Mouse (Mus musculus) thymus, adult 18-20 months (tissue): Measurements from ENCODE around the gene Corin.

Source experiments
- DNase-seq, 2 experiments: peaks; one replicate each; pipeline ENCODE4 v3.0.0; 2022; ENCODE audit warnings: mixed read lengths in 2 of 2

Corin gene

DNA sequence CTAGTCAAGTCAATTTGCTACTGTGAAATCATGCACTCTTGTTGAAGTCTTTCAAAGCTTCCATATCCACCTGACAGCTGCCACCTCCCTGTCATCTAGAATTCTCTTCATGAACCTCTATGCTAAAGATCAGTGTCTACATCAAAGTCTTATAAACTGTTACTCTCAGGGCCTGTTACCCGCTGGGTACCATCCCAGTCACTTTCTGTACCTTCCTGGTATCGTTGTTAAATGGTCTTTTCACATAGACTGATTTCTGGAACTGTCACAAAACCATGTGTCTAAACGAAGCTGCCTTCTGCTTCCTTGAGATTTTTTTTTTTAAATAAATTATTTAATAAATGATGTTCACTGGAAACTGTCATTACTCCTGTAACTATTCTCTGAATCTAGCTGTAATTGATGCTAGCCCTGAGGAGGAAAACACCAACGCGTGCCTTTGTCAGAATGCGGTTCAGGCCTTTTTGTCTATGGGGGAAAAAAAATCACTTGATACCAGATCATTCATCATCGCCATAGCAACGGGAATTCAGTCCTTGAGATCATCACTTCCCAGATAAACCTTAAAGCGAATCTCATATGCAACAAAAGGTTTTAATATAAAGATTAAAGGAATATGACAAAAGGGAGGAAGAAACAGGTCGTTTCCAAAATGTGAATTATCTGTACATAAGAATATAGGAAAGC, 205.7 kb downstream of the Corin start:
- DNase-seq, result no peak

DNA sequence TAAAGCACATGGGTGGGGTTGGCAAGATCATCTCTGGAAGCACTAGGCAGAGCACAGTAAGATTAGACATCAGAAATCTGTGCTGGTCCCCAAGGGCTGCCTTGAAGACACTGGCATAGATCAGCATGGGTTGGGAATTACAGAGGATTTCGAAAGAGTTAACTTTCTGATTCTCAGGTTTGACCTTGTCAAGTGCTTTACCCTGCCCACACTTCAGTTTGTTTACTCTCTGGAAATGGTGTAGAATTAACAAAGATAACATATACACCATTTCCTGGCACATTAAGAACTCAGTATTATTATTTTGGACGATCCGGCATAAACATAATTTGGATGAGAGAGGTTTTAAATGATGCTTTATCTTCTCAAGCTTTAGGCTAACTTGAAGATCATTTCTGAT, 219.2 kb downstream of the Corin start:
- no peak for DNase-seq

DNA sequence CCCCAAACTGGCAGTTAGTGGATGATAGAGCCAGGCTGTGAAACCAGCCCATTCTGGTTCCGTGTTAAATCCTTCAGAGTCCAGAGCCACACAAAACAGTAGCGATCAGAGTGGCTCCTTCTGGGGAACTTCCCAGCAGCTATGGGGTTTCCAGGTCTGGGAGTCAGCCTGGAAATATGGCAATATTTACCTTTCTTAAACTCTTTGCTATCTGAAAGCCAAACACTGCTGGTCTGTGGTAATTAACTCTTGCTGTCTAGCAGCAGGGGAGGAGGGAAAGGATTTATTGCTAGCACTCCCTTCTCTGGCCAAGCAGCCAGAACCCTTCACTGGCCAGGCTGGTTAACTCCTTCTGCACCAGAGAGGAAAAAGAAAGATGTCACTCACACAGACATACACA, 221.4 kb downstream of the Corin start:
- DNase-seq, result no peak

DNA sequence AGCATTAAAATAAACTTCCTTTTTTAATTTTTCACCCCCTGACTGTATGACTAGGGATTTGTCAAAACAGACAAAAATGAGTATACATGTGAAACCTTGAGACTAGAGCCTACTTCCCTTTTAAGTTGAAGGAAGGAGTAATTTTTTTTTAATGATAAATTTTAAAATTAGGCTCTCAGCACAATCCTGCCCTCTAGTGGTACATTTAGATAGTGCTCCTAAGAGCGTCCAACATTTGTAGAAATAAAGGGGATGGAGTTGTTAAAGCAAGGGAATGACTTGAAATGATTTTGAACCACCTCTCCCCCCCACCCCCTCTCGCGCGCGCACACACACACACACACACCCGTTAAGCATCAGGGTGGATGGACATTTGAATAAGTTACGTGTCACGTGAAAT, 234.6 kb downstream of the Corin start:
- DNase-seq, result no peak

DNA sequence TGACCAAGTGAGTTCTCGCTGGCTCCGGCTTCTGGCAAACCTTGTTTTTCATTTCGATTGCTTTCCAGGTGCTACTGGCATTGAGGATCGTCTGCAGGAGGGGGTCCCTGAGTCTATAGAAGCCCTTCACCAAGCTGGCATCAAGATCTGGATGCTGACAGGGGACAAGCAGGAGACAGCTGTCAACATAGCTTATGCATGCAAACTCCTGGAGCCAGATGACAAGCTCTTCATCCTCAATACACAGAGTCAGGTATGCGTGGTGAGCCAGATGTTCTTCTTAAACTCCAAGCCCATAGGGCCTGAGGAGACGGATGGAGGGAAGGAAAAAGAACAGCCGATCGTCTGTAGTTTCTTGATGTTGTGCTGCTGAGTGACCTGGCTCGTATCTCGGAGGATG, 235.1 kb downstream of the Corin start:
- no peak for DNase-seq

DNA sequence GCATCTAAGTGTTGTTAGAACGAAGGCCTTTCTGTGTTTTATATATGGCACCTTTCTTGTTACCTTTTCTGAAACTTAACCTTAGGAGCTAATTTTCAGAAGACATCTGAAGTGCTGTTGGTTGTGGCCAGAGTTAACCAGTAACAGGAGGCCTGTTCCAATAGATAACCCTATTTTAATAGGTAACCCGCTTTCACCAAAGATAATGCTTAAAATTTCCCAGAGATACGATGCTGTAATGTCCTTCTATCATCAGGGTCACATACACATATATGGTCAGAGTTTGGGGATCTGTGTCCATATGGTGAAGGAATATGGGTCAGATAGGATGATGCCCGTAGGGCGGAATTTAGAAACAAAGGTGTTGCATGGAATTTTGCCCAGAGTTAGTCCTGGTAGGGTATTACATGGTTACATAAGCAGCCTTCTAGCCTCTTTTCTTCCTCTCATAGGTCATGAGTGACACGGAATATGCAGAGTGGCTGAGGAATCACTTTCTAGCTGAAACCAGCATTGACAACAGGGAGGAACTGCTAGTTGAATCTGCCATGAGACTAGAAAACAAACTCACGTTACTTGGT, 237.2 kb downstream of the Corin start:
- DNase-seq, result no peak

DNA sequence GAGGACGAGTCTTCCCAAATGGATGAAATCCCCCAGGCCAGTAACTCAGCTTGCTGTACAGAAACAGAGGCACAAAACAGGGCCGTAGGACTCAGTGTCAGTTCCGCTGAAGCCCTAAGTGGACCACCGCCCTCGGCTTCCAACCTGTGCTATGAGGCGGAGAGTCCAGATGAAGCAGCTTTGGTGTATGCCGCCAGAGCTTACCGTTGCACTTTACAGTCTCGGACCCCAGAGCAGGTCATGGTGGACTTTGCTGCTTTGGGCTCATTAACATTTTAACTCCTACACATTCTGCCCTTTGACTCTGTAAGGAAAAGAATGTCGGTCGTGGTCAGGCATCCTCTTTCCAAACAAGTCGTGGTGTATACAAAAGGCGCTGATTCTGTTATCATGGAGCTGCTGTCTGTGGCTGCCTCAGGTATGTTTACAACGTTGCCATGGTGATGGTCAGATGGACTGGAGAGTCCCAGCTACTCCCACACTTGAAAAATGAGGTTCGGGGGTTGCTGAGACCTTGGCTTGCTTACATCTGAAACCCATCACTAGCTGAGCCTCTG, 240.0 kb downstream of the Corin start:
- no peak for DNase-seq

DNA sequence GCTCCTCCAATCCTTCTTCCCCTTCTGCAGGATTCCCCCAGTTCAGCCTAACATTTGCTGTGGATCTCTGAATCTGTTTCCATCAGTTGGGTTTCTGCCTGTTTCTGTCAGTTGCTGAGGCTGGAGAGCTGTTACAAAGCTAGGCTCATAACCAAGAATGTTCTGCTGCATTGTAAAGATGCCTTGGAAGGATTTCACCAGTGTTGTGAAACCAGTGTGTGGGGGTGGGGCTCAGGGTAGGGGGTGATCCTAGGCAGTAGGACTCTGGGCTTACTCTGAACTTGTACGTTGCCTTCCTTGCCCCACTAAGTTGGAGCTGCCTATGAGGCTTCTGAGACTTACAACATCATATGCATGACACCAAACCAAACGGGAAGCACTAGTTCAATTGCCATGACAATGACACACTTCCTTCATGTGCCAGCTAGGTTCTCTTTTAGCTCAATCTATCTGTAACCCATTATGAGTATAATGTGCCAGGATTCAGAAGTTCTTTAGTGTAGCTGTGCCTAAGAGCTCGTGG, 242.4 kb downstream of the Corin start:
- no peak for DNase-seq

DNA sequence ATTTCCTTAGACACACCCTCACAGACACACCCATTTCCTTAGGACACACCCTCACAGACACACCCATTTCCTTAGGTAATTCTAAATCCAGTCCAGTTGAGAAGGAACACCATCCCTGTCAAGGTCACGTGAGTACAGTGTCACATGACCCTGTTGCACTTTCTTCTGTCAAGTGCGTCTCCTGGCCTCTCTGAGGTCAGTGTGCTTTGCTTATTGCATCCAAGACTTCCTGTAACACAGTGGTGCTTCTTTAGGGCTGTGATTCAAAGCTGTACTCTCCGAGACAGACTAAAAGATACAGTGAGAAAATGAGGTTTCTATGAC, 245.0 kb downstream of the Corin start:
- DNase-seq, result no peak

DNA sequence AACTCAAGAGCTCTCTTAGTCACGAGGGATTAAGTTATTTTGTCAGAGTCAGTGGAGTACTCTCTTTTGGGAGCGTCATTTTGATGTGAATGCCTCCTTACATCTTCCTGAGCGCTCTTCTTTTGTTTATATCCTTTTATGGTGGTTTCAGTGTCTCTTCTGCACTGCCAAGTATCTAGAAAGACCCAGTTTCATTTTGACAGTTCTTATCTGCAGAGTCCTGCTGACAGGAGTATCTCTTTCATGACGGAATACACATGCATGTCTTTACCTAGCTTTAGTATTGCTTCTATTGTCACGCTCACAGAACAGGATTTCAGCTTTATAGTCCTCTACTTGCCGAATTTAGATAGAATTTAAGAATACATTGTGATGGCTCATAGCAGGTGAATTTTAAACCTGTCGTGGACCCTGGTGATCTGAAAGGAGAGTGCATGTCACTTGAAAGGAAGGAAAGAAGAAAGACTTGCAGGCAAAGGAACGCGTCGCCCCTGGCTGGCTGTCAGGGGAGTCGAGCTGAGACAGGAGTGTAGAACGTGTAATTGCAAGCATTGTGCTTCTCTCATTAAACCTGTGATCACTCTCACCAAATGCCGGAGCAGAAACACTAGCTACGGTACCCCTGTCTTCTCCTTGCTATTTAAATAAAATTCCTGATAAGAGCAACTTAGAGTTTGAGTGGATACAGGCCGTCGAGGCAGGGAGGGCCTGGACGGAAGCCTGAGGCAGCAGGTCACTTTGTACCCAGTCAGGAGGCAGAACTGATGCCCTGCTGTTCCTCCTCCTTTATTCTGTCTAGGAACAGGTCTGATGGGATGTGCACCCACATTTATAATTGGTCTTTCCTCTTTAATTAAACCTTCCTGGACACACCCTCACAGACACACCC, 245.6 kb downstream of the Corin start:
- DNase-seq, result no peak

DNA sequence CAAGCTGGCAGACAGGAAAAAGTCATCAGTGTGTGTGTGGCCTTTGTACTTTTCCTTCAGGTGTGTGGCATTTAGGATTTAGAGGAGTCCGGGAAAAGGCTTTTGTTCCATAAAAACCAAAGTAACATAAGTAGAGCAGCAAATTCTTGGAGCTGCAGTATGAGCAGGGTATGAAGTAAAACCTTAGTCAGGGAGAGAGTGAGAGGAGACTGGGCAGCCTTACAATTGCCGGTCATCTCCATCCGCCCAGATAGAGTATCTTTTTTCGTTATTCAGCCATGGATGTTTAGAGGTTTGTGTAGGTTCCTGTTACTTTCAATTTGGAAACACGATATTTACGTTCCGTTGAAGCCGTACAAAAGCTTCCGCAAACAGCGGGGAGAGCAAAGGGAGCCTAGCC, 247.2 kb downstream of the Corin start:
- no peak for DNase-seq

DNA sequence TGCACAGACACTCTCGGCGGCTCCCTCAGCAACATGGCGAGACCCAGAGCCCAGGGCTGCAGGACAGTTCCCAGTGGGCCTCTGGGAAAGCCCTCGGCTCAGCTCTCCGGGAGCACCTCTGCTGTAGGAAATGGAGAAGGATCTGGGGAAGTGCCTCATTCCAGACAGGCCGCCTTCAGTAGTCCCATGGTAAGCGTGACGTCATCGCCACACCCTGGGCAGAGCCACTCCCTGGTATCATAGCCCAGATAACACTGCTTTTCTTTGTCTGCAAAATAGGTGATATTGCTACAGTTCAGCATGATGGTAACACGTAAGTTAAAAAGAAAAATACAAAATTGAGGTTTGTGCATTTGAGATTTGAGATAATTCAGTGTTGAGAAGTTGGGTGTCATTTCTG, 249.3 kb downstream of the Corin start:
- no peak for DNase-seq

DNA sequence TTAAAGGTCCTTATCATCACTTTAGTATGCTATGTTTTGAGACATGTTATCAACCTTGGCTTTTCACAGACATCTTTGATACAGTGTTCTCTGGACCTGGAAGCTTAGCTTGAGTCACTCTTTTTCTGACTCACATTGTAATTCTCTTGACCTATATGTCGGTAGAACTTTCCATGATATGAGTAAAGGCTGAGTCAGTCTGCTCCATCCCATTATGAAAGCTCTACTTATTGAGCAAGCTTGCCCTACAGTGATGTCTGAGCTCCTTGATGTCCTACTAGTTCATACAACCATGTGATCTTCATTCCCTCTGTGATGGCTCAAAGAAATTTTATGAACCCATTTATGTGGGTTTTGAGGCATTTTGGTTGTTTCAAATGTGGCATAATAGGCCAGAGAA, 254.1 kb downstream of the Corin start:
- DNase-seq, result no peak
